Mouse (Mus musculus): Measurements from ENCODE around the gene Samd9l.
"Not testable (repeated sequence)": the region's sequence is repeated elsewhere in the genome, so short reads cannot be mapped to it uniquely, and the experiment has no call there.

The Samd9l gene

DNA sequence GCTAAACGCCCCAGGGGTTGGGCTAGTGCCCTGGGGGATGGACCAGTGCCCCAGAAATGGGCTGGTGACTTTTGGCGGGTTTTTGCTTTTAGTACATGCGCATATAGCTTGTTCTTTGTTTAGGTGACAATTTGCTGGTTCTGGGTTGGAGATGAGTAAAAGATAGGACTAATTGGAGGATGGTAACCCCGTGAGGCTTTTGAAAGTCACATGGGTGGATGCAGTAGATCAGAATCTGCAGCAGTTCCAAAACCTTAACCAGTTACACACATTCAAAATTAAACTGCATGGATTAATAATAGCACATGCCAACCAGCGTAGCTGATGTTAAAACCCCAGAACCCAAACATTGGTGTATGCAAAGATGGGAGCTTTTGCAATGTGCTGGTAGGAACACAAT lies 57.9 kb downstream of the Samd9l start:
- DNase-seq = no peak

DNA sequence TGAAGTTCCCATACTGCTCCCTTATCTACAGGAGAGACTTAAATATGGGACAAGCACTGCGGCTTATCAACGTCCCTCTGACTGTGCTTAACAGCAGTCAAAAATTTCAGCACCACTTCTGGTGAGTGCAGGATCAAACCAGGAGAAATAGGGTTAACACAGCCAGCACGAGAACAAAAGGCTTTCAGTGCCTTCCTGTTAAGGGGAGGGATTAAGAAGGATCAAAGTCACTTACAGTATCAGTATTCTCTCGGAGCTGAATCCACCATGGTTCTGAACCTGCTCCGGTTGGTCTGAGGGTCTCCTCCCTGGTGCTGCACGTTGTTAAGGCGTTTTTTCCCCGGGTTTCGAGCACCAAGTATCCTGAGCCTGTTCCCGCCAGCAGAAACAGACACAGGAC lies 58.4 kb downstream of the Samd9l start:
- peak; percentile 8 for DNase-seq

DNA sequence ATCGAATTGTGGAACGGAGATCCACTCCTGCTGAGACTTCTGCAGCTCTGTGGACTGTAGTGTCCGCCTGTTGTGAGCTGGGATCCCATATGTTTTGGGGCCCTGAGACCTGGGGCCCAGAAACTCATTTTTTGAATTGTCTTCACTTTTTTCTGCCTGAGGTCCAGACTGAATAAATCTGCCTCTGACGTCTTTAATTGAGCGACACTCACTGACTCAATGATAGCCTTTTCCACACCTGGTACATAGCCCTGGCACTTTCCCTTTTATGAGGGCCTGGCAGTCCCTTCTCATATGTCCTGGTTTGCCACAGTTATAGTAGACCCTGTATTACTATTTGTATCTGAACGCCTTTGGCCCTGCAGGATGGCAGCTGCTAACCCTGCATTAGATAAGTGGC lies 60.2 kb downstream of the Samd9l start:
- not testable (repeated sequence) for DNase-seq
